Mouse (Mus musculus) cerebellum, postnatal 14 days (tissue): Measurements from ENCODE around the gene Tspan14.

ENCODE experiments used
- DNase-seq, 2 experiments: peaks; one replicate each; pipeline ENCODE4 v3.0.0; 2021; ENCODE audit warnings: mixed read lengths in 2 of 2

Tspan14 gene

GRCm38 (mm10) chr14:40916667-40917066 lies 49.9 kb downstream of the Tspan14 start:
- DNase-seq: no peak

DNA sequence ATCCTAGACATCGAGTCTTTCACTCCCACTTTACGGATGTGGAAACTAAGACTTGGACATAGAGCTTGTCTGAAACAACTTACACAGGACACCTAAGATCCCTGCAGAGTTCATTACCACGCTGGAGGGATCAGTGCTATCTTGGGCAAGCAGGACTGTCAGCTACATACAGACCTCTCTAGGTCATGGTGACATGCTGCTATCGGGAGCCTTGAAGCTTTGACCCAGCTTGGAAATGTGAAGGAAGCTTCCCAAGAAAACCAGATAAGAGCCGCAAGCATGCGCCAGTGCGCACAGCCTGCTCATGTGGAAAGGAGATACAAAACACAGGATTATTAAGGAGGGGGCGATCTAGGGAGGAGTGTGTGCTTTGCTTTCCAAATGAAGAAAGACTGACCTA lies 50.8 kb downstream of the Tspan14 start:
- DNase-seq: no peak

- no peak for DNase-seq
These were observed 51.9 kb downstream of the Tspan14 start for GRCm38 (mm10) chr14:40914701-40915100.

DNA sequence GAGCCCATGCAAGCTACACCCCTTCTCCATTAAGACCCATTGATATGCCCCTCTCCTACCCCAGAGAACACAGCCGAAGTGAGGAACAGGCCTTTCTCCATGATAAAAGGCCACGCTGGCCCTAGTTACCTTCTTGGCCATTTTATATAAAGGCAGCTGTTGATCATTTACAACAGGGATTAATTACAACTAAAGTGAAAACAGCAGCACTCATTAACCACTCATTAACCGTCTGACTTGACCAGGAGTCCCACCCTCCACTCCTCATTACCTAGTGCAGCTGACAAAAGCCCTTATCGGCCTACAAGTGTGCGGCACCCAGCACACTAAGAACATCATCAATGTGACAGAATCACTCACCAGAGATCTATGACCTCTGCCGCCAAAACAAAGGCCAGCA lies 52.9 kb downstream of the Tspan14 start:
- DNase-seq: no peak

- DNase-seq: no peak
These were observed 55.1 kb downstream of the Tspan14 start for GRCm38 (mm10) chr14:40911529-40911928.

DNA sequence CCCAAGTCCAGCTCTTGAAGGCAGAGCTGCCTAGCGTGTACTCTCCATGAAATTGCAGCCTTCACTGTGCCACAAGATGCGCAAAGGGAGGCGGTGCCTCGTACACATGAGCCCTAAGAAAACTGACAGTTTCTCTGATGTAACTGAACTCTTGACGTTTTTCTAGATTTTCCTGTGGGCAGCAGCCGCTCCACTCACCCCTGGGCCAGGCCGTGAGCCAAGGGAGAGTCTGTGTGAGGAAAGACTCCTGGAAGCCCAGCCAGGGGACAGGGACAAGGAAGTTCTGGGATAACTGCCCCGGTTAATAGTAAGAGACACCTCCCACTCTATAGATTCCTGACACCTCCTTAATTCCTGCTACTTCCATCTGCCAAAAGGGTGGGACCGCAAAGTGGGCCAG lies 57.8 kb downstream of the Tspan14 start:
- DNase-seq: no peak

- no peak for DNase-seq
These were observed 59.8 kb downstream of the Tspan14 start for GRCm38 (mm10) chr14:40906770-40907169.

- DNase-seq: no peak
These were observed 60.8 kb downstream of the Tspan14 start for GRCm38 (mm10) chr14:40905813-40906212.

DNA sequence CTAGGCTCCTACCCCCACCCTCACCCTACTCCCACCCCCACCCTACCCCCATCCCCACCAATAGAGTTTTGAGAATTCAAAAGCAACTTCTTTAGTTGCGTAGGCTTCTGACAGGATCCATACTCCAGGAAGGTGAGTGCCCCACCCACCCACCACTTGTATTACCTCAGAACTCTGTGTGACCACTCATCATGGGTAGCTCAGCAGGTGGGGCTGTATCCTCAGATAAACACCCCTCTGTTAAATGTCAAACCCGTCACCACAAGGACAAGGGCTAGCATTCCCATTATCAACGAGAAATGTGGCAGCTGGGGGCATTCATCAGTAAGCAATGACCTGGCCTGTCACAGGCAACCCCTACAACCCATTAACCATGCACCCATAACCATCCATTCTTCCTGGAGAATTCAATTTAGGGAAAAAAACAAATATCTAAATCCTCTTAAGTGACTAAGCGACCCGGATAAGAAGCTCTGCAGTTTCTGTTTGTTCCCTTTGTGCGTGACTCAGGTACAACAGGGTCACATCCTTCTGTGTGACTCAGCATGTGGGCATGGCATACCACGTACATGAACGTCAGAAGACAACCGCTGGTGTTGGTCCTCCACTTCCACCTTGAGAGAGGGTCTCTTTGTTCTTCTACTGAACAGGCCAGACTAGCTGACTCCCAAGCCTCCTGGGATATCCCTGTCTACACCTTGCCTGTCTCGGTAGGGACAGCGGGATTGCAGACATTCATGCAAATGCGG lies 64.1 kb downstream of the Tspan14 start:
- no peak for DNase-seq

DNA sequence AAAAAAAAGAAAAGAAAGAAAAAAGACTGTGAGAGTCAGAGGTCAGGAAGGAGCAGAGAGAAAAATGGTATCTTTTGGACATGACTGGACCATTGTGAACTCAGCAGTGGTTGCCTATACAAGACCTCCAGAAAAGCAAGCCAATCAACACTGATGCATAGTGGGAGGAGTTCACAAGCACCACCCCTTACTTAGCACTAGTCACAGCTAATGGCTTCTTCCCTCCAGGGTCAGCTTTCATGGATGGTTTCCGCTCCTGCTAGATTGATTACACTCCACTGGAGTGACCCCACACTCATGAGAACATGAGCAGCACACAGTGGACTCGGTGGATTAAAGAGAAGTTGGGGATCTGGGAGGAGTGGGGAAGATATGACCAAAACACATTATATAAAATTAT lies 66.3 kb downstream of the Tspan14 start:
- no peak for DNase-seq

GRCm38 (mm10) chr14:40897916-40898315 lies 68.7 kb downstream of the Tspan14 start:
- no peak for DNase-seq

- no peak for DNase-seq
These were observed 70.9 kb downstream of the Tspan14 start for GRCm38 (mm10) chr14:40895681-40896080.

- peak; percentile 85 to 89 for DNase-seq
These were observed 71.9 kb downstream of the Tspan14 start for GRCm38 (mm10) chr14:40894576-40895247.

GRCm38 (mm10) chr14:40893884-40894283 lies 72.7 kb downstream of the Tspan14 start:
- no peak for DNase-seq

DNA sequence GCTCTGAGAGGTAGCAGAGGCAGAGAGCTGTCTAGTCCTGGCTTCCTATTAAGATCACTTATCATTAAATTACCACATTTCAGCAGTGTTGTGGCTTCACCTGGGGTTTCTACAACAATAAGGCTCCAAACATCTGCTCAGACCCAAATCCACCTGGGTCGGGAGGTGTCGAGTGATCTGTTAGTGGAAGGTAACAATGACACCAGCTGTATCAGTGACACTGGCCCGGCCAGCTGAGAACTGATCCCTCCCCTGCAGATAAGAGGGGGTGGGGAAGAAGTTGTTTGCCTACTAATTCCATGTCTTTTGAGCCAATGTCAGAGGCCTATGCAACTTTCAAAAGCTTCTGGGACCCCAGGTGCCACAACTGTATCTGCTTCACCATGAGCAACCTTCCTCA lies 73.4 kb downstream of the Tspan14 start, which contains the start of gene Sh2d4b:
Gene Sh2d4b (minus strand): TSS at position 71 of the 400 bp plus-strand sequence.
- DNase-seq: no peak

DNA sequence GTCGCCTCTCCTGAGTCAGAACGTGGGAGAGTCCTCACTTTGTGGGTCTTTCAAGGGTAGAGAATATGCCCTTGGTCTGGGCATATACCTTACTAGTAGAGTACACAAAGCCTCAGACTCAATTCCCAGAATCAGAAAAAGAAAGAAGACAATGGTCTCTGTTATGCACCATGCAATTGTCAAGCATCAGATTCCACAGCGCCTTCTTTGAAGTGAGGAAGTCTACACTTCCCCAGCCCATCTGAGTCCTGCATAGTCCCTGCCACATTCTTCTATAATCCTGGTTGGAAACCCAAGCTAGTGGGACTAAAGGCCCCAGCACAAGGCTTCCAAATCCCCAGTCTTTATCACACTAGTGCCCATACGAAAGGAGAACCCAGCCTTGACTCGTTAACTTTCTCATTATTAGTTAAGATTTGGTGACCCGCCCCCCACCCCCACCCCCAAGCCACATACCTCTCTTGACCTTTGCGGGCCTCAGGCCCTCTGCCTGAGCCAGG lies 74.2 kb downstream of the Tspan14 start:
- no peak for DNase-seq

DNA sequence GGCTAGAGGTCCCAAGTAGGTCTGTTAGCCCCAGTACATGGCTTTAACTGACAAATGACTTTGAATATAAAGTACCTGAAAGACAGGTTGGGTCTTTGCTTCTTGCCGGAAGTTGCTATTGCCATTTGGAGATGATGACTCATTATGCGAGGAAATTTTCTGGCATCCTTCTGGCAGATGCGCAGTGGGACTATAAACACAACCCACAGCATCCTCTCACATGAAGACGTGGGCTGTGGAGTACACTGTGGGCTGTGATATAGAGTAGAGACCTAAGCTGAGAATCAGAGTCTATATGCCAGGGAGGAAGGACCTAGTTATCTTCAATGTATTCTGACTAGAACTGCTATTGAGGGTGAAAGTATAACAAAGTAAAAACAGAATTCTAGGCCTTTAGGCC lies 75.1 kb downstream of the Tspan14 start:
- no peak for DNase-seq

- no peak for DNase-seq
These were observed 76.9 kb downstream of the Tspan14 start for GRCm38 (mm10) chr14:40889704-40890103.

- no peak for DNase-seq
These were observed 77.4 kb downstream of the Tspan14 start for GRCm38 (mm10) chr14:40889181-40889580.

- DNase-seq: peak; percentile 21 to 53
These were observed 80.0 kb downstream of the Tspan14 start for GRCm38 (mm10) chr14:40886428-40887202.

GRCm38 (mm10) chr14:40885752-40886151 lies 80.9 kb downstream of the Tspan14 start:
- no peak for DNase-seq

DNA sequence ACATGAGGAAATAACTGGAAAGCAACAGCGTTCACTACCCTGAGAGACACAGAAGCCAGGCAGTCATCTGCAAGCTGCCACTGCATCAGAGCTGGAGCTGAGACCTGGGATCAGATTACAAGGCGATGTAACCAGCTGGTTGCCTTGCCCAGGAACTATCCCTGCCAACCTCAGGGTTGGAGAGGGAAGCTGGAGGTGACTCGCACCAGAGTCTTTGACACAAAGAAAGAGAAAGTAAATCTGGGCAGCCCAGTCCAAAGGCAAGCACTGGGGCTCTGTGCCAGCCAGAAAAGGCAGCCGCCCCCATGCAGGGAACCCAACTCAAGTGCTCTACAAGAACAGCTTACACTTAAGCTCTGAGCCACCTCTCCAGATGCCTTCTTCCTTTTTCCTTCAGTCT lies 81.4 kb downstream of the Tspan14 start:
- peak in 1 of 2 experiments; percentile 10 for DNase-seq

DNA sequence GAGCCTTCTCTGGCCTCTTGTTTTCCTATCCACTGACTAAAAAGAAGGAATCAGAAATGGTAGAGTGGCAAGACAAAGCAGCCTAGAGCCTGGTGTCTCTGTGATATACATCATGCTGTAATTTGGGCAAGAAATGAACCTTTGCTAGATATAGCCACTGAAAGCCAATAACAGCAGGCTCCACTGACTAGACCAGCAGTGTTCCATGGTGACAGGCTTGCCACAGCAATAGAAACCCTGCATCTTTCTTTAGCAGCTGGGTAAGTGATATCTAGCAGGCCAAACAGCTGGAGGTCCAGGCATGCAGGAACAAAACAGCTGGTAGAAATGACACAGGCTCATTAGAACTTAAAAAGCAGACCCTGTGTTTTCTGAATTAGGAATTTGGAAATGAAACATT lies 92.0 kb downstream of the Tspan14 start:
- no peak for DNase-seq
